In the genomic region with DNA sequence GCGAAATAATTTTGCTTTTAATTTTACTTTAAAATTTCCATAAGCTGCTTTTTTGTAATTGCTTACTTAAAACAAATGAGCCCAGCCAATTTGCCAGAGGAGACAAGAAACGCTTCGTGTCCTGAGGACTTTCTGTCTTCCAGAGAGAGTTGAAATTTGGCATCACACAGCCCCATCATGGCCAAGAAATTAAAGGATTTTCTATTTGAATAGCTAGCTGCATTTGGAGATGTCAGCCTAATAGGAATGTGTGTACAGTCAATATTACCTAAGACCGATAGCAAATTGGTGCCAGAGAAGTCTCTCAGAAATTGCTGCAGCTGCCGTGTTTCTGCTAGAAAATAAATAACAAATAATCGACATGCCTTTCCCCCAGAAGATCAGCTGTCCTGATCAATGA, we compare ENCODE assay signal across 11 mouse cellular contexts.
"Had no signal": no experiment of that assay in that cellular context is flagged by ENCODE, and none has a peak within 500 bp of the region (broad histone marks: within the 10 kb centered on the region; RNA-seq: fewer than 3 reads in every experiment).

No protein-coding gene starts in this region.

- H3K9ac ChIP-seq: limb, embryonic 15.5 days; liver, embryonic 14.5 days; stomach, embryonic 15.5 days had no signal

- DNase-seq: kidney, adult 8-10 months; kidney, postnatal 25 days; lung, adult 18-20 months; right cerebral cortex, postnatal 14 days; thymus, adult 2 months; thymus, postnatal 25 days had no signal

- H3K27ac ChIP-seq: layer of hippocampus, adult 2 months; limb, embryonic 15.5 days; liver, embryonic 14.5 days; stomach, embryonic 15.5 days had no signal

- H3K4me2 ChIP-seq: limb, embryonic 15.5 days; stomach, embryonic 15.5 days had no signal

- H3K9me3 ChIP-seq: limb, embryonic 15.5 days; stomach, embryonic 15.5 days had no signal

- H3K4me1 ChIP-seq: limb, embryonic 15.5 days; stomach, embryonic 15.5 days had no signal

- H3K36me3 ChIP-seq: limb, embryonic 15.5 days; stomach, embryonic 15.5 days had no signal

- H3K4me3 ChIP-seq: layer of hippocampus, adult 2 months; limb, embryonic 15.5 days; stomach, embryonic 15.5 days had no signal

- H3K27me3 ChIP-seq: limb, embryonic 15.5 days; stomach, embryonic 15.5 days had no signal

- ATAC-seq: midbrain, embryonic 16.5 days had no signal
